Mouse (Mus musculus): Measurements from ENCODE around the gene Usp4. TPM values are rescaled to one million over a fixed set of nuclear protein-coding genes. Genes with fewer than 3 reads are reported as not detected.

Gene Usp4
- polyA plus RNA-seq, 1 experiment: 89.4 TPM

- peak overlapping the region; percentile 56 for H3K4me3 ChIP-seq
- peaks cover under 1% of the 10 kb centered on the region for H3K36me3 ChIP-seq (ENCODE audit: control insufficient read depth, insufficient read depth)
- H3K4me2 ChIP-seq (ENCODE audit: low read depth): peak overlapping the region; percentile 94
- TF ChIP-seq E2F4 (IDR thresholded peaks at IDR 0.05; ENCODE audit: insufficient read depth) (no peak), TCF12 (IDR thresholded peaks at IDR 0.05; ENCODE audit: insufficient read depth, poor library complexity, severe bottlenecking) (no peak), MYOD1 (IDR thresholded peaks at IDR 0.05; ENCODE audit: control insufficient read depth in 1 of 3, insufficient read length in 2 of 3, low read depth in 2 of 3) (no peak), REST (IDR thresholded peaks at IDR 0.05; ENCODE audit: insufficient read depth, insufficient read length) (no peak), MYOG (IDR thresholded peaks at IDR 0.05; ENCODE audit: control insufficient read depth in 1 of 3, insufficient read depth in 1 of 3, insufficient read length in 2 of 3, low read depth in 2 of 3) (no peak), MAX (IDR thresholded peaks at IDR 0.05; ENCODE audit: low read depth) (no peak), POLR2AphosphoS2 (IDR thresholded peaks at IDR 0.05; ENCODE audit: insufficient read length, low read depth) (no peak), POLR2A (IDR thresholded peaks at IDR 0.05; ENCODE audit: insufficient read length, low read depth) (no peak), TCF3 (IDR thresholded peaks at IDR 0.05; ENCODE audit: insufficient read length, low read depth) (no peak), USF1 (IDR thresholded peaks at IDR 0.05; ENCODE audit: low read depth) (no peak), CEBPB (IDR thresholded peaks at IDR 0.05; ENCODE audit: insufficient read depth, poor library complexity, severe bottlenecking) (no peak), SRF (IDR thresholded peaks at IDR 0.05; ENCODE audit: control insufficient read depth, insufficient read length, low read depth) (no peak)
- H3K27me3 ChIP-seq (ENCODE audit: control insufficient read depth, insufficient read depth, insufficient read length): no peaks in the 10 kb centered on the region
- peaks cover 12% of the 10 kb centered on the region for H3K79me2 ChIP-seq (ENCODE audit: control insufficient read depth, insufficient read depth)
- no peak overlapping the region for H3ac ChIP-seq (ENCODE audit: control insufficient read depth, insufficient read length)
These were observed 7.2 kb upstream of the Usp4 start for GRCm38 (mm10) chr9:108340258-108341138.

GRCm38 (mm10) chr9:108341139-108341475 lies 6.5 kb upstream of the Usp4 start:
- no peak overlapping the region for H3ac ChIP-seq (ENCODE audit: control insufficient read depth, insufficient read length)
- H3K27me3 ChIP-seq (ENCODE audit: control insufficient read depth, insufficient read depth, insufficient read length): no peaks in the 10 kb centered on the region
- peak overlapping the region; percentile 94 for H3K4me2 ChIP-seq (ENCODE audit: low read depth)
- no peaks in the 10 kb centered on the region for H3K36me3 ChIP-seq (ENCODE audit: control insufficient read depth, insufficient read depth)
- H3K79me2 ChIP-seq (ENCODE audit: control insufficient read depth, insufficient read depth): peaks cover 12% of the 10 kb centered on the region
- no peak overlapping the region for H3K4me3 ChIP-seq
- TF ChIP-seq POLR2AphosphoS2 (IDR thresholded peaks at IDR 0.05; ENCODE audit: insufficient read length, low read depth) (peak; percentile 13), USF1 (IDR thresholded peaks at IDR 0.05; ENCODE audit: low read depth) (no peak)

- H3K79me2 ChIP-seq (ENCODE audit: control insufficient read depth, insufficient read depth): peaks cover 12% of the 10 kb centered on the region
- TF ChIP-seq POLR2AphosphoS2 (IDR thresholded peaks at IDR 0.05; ENCODE audit: insufficient read length, low read depth) (peak; percentile 17), TCF3 (IDR thresholded peaks at IDR 0.05; ENCODE audit: insufficient read length, low read depth) (no peak)
- H3ac ChIP-seq (ENCODE audit: control insufficient read depth, insufficient read length): no peak overlapping the region
- H3K4me2 ChIP-seq (ENCODE audit: low read depth): peak overlapping the region; percentile 94
- no peak overlapping the region for H3K4me3 ChIP-seq
- no peaks in the 10 kb centered on the region for H3K27me3 ChIP-seq (ENCODE audit: control insufficient read depth, insufficient read depth, insufficient read length)
- H3K36me3 ChIP-seq (ENCODE audit: control insufficient read depth, insufficient read depth): no peaks in the 10 kb centered on the region
These were observed 5.9 kb upstream of the Usp4 start for GRCm38 (mm10) chr9:108341801-108342200.

- Histone ChIP-seq H3K4me2 (ENCODE audit: low read depth) (peak overlapping the region; percentile 94), H3K4me3 (no peak overlapping the region), H3K27me3 (ENCODE audit: control insufficient read depth, insufficient read depth, insufficient read length) (no peaks in the 10 kb centered on the region), H3K36me3 (ENCODE audit: control insufficient read depth, insufficient read depth) (no peaks in the 10 kb centered on the region), H3K79me2 (ENCODE audit: control insufficient read depth, insufficient read depth) (peaks cover 12% of the 10 kb centered on the region), H3ac (ENCODE audit: control insufficient read depth, insufficient read length) (no peak overlapping the region)
- TF ChIP-seq E2F4 (IDR thresholded peaks at IDR 0.05; ENCODE audit: insufficient read depth) (no peak), CEBPB (IDR thresholded peaks at IDR 0.05; ENCODE audit: insufficient read depth, poor library complexity, severe bottlenecking) (no peak), USF1 (IDR thresholded peaks at IDR 0.05; ENCODE audit: low read depth) (no peak), MYOG (IDR thresholded peaks at IDR 0.05; ENCODE audit: control insufficient read depth in 1 of 3, insufficient read depth in 1 of 3, insufficient read length in 2 of 3, low read depth in 2 of 3) (no peak), SRF (IDR thresholded peaks at IDR 0.05; ENCODE audit: control insufficient read depth, insufficient read length, low read depth) (no peak), POLR2AphosphoS2 (IDR thresholded peaks at IDR 0.05; ENCODE audit: insufficient read length, low read depth) (no peak), TCF12 (IDR thresholded peaks at IDR 0.05; ENCODE audit: insufficient read depth, poor library complexity, severe bottlenecking) (no peak), POLR2A (IDR thresholded peaks at IDR 0.05; ENCODE audit: insufficient read length, low read depth) (no peak)
These were observed 5.3 kb upstream of the Usp4 start for GRCm38 (mm10) chr9:108342301-108342831.

- no peak overlapping the region for H3K4me2 ChIP-seq (ENCODE audit: low read depth)
- no peak overlapping the region for H3K4me3 ChIP-seq
These were observed 4.3 kb upstream of the Usp4 start for GRCm38 (mm10) chr9:108343331-108343730.

More at GRCm38 (mm10) chr9:108343331-108343730, 4.3 kb upstream of the Usp4 start:
- peaks cover 16% of the 10 kb centered on the region for H3K79me2 ChIP-seq (ENCODE audit: control insufficient read depth, insufficient read depth)
- no peaks in the 10 kb centered on the region for H3K27me3 ChIP-seq (ENCODE audit: control insufficient read depth, insufficient read depth, insufficient read length)
- no peak overlapping the region for H3ac ChIP-seq (ENCODE audit: control insufficient read depth, insufficient read length)
- TF ChIP-seq E2F4 (IDR thresholded peaks at IDR 0.05; ENCODE audit: insufficient read depth): no peak
- TF ChIP-seq POLR2AphosphoS2 (IDR thresholded peaks at IDR 0.05; ENCODE audit: insufficient read length, low read depth): no peak
- no peak for TF ChIP-seq MAX (IDR thresholded peaks at IDR 0.05; ENCODE audit: low read depth)
- no peak for TF ChIP-seq MYOG (IDR thresholded peaks at IDR 0.05; ENCODE audit: control insufficient read depth in 1 of 3, insufficient read depth in 1 of 3, insufficient read length in 2 of 3, low read depth in 2 of 3)
- TF ChIP-seq CEBPB (IDR thresholded peaks at IDR 0.05; ENCODE audit: insufficient read depth, poor library complexity, severe bottlenecking): no peak
- TF ChIP-seq POLR2A (IDR thresholded peaks at IDR 0.05; ENCODE audit: insufficient read length, low read depth): no peak
- TF ChIP-seq SRF (IDR thresholded peaks at IDR 0.05; ENCODE audit: control insufficient read depth, insufficient read length, low read depth): no peak
- no peak for TF ChIP-seq TCF3 (IDR thresholded peaks at IDR 0.05; ENCODE audit: insufficient read length, low read depth)
- no peaks in the 10 kb centered on the region for H3K36me3 ChIP-seq (ENCODE audit: control insufficient read depth, insufficient read depth)

Measured in myocyte (in vitro differentiated cells).